Mouse (Mus musculus) embryonic facial prominence, embryonic 14.5 days (tissue): ENCODE measurements around the gene Mrpl2. TPM values are rescaled to one million over a fixed set of nuclear protein-coding genes. Genes with fewer than 3 reads are reported as not detected.

Experiments used
- ATAC-seq: fragments of 200-750 bp; cut with Nextera tagmentation; 2 replicates; pipeline ENCODE4 v1.8.0; 2017; ENCODE audit warnings: low read depth, moderate number of reproducible peaks, moderate TSS enrichment
- DNase-seq: peaks from one replicate; pipeline ENCODE4 v3.0.0-alpha.2; 2015; ENCODE audit warnings: low spot score
- H3K27ac ChIP-seq: fragments of 300-500 bp; sonication (generic); replicated peaks from 2 replicates; pipeline ENCODE4 v1.5.1; 2014; ENCODE audit warnings: low read depth, mild to moderate bottlenecking, low read length, moderate library complexity
- H3K27me3 ChIP-seq: fragments of 300-500 bp; sonication (generic); replicated peaks from 2 replicates; pipeline ENCODE4 v1.6.1; 2014; ENCODE audit warnings: low read length; ENCODE audit not compliant: control insufficient read depth, insufficient read depth
- H3K36me3 ChIP-seq: fragments of 300-500 bp; sonication (generic); 2 replicates; pipeline ENCODE4 v1.6.1; 2014; ENCODE audit warnings: low read length, mixed read lengths; ENCODE audit not compliant: control insufficient read depth, insufficient read depth
- H3K4me1 ChIP-seq: fragments of 300-500 bp; sonication (generic); 2 replicates; pipeline ENCODE4 v1.6.1; 2014; ENCODE audit warnings: antibody characterized with exemption, low read length; ENCODE audit not compliant: control insufficient read depth, insufficient read depth
- H3K4me2 ChIP-seq: fragments of 300-500 bp; sonication (generic); 2 replicates; pipeline ENCODE4 v1.6.1; 2014; ENCODE audit warnings: low read depth, mild to moderate bottlenecking, low read length, moderate library complexity, mixed read lengths
- H3K4me3 ChIP-seq: fragments of 300-500 bp; sonication (generic); 2 replicates; pipeline ENCODE4 v1.5.1; 2014; ENCODE audit warnings: low read depth, mild to moderate bottlenecking, low read length
- H3K9ac ChIP-seq: fragments of 300-500 bp; sonication (generic); 2 replicates; pipeline ENCODE4 v1.6.1; 2014; ENCODE audit warnings: low read depth, mild to moderate bottlenecking, low read length, moderate library complexity, mixed read lengths
- H3K9me3 ChIP-seq: fragments of 300-500 bp; sonication (generic); 2 replicates; pipeline ENCODE4 v1.6.1; 2016; ENCODE audit warnings: low read length; ENCODE audit not compliant: control insufficient read depth
- WGBS: fragments of 180-500 bp; shearing (Covaris S2); extraction: QIAGEN DNeasy Blood & Tissue Kit; methylation state at CpG from one replicate; pipeline ENCODE4 v1.1.7; 2014; 5-methylcytosine and 5-hydroxymethylcytosine counted together
- polyA plus RNA-seq: library from polyadenylated mRNA; unstranded; fragments of >200 nt; fragmentation: Nextera tagmentation; extraction: Ambion mirVana; gene quantifications from 2 replicates; pipeline ENCODE4 v1.2.1, GENCODE M21; 2014

Mrpl2 gene
- polyA plus RNA-seq, 1 experiment from 2014 or later: 91.8 TPM

DNA sequence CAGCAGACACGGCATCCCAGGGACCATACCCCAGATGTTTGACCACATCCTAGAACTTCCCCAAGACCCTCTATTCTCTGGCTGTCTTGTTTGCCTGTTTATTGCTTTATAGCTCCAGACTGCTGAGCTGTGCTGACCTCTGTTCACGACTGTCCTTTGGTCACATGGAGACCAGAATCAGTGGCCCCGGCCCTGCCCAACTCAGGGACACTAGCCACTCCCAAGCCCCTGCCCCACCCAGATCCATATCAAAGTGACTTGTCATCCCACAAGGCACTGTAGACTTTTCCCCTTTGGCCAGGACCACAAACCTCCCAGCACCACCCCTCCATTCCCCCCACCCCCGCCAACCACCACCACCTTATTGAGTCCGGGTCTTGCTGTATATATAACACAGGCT lies 53.2 kb downstream of the Mrpl2 start:
- Histone ChIP-seq H3K27ac (no peak overlapping the region), H3K27me3 (no peaks in the 10 kb centered on the region), H3K4me2 (no peak overlapping the region), H3K9ac (no peak overlapping the region), H3K4me3 (no peak overlapping the region), H3K4me1 (peaks cover 11% of the 10 kb centered on the region), H3K36me3 (peaks cover 22% of the 10 kb centered on the region; the same call in 1 of the 2 replicates), H3K9me3 (no peaks in the 10 kb centered on the region)
- ATAC-seq: no peak
- WGBS: 89% methylated on average over 5 of the region's 5 CpGs
- DNase-seq: no peak

Other genes starting within 250 kb of the Mrpl2 start
- gene Crip3, start 217.3 kb upstream of the Mrpl2 start, polyA plus RNA-seq: 0.99 and 2.0 TPM in 2 replicates
- not detected in 2 replicates for gene Slc22a7, start 207.8 kb upstream of the Mrpl2 start, polyA plus RNA-seq
- gene Ttbk1, start 158.6 kb upstream of the Mrpl2 start, polyA plus RNA-seq: 0.46 and 0.61 TPM in 2 replicates
- gene Dnph1, start 149.5 kb upstream of the Mrpl2 start, polyA plus RNA-seq: 34.5 and 36.9 TPM in 2 replicates
- 5.5 and 6.0 TPM in 2 replicates for gene Cul9, start 99.8 kb upstream of the Mrpl2 start, polyA plus RNA-seq
- gene Srf, start 90.1 kb upstream of the Mrpl2 start, polyA plus RNA-seq: 10.5 and 14.0 TPM in 2 replicates
- 68.0 and 90.7 TPM in 2 replicates for gene Ptk7, start 16.7 kb upstream of the Mrpl2 start, polyA plus RNA-seq
- gene Klc4, start 207 bp upstream of the Mrpl2 start, polyA plus RNA-seq: 15.8 and 20.3 TPM in 2 replicates
- gene Cul7, start 4.1 kb downstream of the Mrpl2 start, polyA plus RNA-seq: 48.5 and 50.1 TPM in 2 replicates
- 34.5 and 41.9 TPM in 2 replicates for gene Rrp36, start 28.1 kb downstream of the Mrpl2 start, polyA plus RNA-seq
- 132 and 143 TPM in 2 replicates for gene Mea1, start 32.6 kb downstream of the Mrpl2 start, polyA plus RNA-seq
- gene Klhdc3, start 34.7 kb downstream of the Mrpl2 start, polyA plus RNA-seq: 113 and 133 TPM in 2 replicates
- gene Ppp2r5d, start 58.9 kb downstream of the Mrpl2 start, polyA plus RNA-seq: 79.5 and 87.5 TPM in 2 replicates
- 22.2 and 26.7 TPM in 2 replicates for gene Pex6, start 65.2 kb downstream of the Mrpl2 start, polyA plus RNA-seq
- gene Gnmt, start 82.9 kb downstream of the Mrpl2 start, polyA plus RNA-seq: 1.2 and 1.6 TPM in 2 replicates
- gene Cnpy3, start 106.0 kb downstream of the Mrpl2 start, polyA plus RNA-seq: 62.6 and 68.5 TPM in 2 replicates
- gene Ptcra, start 117.5 kb downstream of the Mrpl2 start, polyA plus RNA-seq: 0.21 and 0.31 TPM in 2 replicates
- 86.2 and 92.3 TPM in 2 replicates for gene 2310039H08Rik, start 126.4 kb downstream of the Mrpl2 start, polyA plus RNA-seq
- gene Rpl7l1, start 136.4 kb downstream of the Mrpl2 start, polyA plus RNA-seq: 124 and 126 TPM in 2 replicates
- gene Bicral, start 212.3 kb downstream of the Mrpl2 start, polyA plus RNA-seq: 5.3 and 5.7 TPM in 2 replicates
- 55.0 and 63.3 TPM in 2 replicates for gene Tbcc, start 244.5 kb downstream of the Mrpl2 start, polyA plus RNA-seq